Mouse (Mus musculus): ENCODE data around the gene 1810009A15Rik. TPM values are rescaled to one million over a fixed set of nuclear protein-coding genes. Genes with fewer than 3 reads are reported as not detected.
"Not testable (repeated sequence)": the region's sequence is repeated elsewhere in the genome, so short reads cannot be mapped to it uniquely, and the experiment has no call there.

1810009A15Rik gene
- 10 to 100 TPM; 23.7 to 24.9 TPM for total RNA-seq (2021)

DNA sequence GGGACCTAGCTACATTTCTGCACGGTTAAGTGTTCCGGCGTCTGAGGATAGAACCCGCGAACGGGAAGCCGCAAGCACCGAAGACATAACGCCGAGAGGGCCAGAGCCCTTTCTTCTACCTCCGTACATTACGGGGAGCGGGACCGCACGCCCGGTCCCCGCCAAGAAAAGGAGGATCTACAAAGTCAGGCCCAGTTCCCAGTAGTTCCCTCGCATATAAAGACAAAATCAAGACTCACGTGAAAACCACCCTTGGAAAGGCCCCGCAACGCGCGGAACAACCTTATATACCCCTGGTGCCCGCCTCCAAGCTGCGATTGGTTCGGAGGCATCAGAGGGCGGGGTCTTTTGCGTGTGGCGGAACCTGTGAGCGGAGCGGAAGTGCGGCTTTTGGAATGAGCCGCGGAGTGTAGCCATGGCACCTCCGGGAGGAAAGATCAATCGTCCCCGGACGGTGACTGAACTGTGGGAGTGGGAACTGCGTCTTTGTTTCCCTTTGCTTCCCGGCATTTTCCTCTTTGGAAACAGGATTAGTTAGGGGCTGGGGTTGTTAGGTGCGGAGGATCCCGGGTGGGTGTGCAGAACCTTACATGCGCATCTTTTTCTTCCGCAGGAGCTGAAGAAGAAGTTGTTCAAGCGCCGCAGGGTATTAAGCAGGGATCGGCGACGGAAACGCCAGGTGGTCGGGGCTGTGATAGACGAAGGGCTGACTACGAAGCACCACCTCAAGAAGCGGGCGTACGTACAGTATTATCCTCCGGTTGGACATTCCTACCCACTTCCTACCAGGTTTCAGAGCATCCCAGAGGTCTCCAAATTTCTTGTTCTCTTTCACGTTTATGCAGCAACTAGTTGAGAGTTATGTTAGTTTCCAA, at the start of gene 1810009A15Rik, which contains the start of gene Gm49416:
Gene 1810009A15Rik (plus strand): TSS at position 343 of the 875 bp plus-strand sequence.
Gene Gm49416 (plus strand): TSS at position 416 of the 875 bp plus-strand sequence.
- peak; percentile 96 for DNase-seq

DNA sequence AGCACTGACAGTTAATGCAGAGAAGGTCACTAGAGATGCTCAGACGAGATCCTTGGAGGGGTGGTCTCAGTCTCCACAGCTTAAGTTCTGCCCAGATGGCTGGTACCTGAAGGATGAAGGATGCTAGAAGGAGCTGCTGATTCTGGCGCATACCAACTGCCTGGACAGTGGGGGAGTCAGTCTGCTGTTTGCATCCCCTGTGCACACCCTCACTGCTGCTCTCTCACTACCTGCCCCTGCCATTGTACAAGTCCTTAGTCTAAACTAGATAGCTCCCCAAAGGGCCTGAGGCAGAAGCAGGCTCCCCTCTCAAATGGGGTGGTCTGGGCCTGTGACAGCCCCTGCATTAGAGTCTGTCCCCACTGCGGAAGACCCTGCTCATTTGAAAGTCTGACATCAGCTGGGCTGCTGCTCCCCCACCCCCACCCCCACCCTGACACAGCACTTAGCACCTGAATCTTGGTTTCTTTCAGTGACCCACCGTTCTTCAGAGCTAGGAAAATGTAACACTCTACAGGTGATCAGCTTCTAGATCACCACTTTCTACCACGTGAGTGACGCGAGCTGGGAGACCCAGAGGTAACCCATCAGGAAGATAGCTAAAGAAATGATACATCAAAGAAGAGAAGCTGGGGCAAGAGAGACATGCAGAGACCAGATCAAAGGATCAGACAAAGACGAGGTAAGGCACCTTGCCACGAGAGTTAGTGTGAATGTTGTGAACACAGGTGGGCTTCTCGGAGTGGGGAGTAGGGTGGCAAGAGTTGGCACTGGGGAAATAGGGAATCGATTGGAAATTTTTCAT, 49.3 kb upstream of the 1810009A15Rik start, which contains the start of gene Gng3:
Gene Gng3 (minus strand): TSS at position 92 of the 805 bp plus-strand sequence.
- no peak for DNase-seq

DNA sequence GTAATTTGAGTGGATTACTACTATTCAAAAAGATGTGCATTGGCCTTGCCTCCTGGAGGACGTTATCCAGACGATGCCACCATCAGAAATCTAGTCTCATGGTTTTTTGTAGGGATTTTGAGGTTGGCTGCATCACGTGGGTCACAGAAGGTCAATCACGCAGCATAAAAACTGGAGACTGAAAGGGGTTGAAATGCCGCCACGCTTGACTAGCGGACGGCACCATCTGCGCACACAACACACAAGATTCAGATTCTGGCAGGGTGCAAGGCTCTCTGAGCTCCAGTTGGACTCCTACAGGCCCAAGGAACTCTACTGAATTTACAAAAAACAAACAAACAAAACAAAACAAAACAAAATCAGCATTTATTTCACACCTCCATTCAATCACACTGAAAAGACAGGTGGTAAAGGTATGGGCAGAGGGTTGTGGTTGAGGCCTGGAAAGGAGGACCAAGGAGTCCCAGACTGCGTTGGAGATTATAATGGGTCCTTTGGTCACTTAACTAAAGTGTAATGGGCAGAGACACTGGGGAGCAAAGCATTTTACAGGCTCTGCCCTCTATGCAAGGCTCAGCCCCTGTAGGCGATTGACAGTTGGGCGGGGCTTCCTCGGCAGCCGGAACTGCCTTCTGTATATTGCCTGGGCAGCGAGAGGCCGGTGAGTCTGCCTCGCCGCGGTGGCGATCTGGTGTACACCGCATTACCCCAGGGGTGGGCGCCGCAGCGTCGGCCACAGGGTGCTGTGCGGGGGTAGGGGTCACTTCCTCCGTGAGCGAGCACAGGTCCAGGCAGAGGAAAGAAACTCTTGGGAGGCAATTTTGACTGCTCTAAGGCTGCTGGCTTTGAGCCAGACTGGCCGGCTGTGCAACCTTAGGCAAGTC, 48.5 kb upstream of the 1810009A15Rik start:
- peak; percentile 78 for DNase-seq

DNA sequence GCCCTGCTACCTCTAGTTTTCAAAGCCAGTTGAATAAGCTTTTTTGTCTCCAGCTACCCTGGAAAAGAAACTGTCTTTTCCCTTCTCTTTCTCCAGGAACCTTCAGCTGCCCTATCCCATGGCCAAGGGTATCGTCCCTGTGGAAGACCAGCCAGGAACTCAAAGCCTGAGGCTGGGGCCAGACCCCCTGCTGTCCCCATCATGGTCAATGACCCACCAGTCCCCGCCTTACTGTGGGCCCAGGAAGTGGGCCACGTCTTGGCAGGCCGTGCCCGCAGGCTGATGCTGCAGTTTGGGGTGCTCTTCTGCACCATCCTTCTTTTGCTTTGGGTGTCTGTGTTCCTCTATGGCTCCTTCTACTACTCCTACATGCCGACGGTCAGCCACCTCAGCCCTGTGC, 47.6 kb upstream of the 1810009A15Rik start:
- DNase-seq = no peak

DNA sequence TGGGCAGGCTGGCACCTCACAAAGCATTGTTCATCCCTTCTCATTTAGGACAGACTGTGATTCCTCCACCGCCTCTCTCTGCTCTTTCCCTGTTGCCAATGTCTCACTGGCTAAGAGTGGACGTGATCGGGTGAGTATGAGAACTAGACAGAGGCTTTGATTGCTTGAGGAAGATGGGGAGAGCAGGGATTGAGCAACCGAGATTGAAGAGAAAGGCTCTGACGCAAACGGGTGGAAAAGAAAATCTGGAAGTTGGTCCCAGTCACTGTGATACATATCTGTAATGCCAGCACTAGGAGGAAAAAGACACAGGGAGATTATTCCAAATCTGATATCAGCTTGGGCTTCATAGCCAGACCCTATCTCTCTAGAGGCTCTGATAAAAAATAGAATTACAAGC, 45.7 kb upstream of the 1810009A15Rik start:
- no peak for DNase-seq

DNA sequence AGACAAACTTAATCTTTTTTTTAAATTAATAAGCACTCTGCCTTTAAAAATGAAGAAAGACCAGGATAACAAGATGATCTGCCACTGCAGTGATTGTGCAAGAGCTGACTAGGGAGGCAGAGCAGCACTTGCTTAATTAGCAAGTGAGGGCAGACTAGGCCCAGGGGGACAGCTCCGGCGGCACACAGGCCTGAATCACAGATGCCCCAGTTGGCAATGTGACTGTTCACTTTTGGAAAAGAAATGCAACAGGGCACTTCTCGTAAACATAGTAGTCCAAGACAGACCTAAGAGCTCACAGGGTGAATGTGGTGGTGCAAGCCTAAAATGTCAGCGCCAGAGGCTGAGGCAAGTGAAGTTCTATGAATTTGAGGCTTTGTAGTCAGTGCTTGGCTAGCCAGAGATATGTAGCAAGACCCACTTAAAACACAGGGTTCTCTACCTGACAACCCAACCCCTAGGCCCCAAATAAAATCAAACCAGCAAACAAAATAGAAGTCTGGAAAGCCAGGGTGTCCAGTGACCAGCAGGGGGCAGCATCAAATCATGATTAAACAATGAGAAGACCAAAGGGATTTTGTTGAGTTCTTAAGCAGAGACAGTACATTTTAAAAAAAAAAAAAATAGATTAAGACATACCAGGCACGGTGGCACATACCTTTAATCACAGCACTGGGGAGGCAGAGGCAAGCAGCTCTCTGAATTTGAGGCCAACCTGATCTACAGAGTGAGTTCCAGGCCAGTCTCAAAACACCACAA, 44.1 kb upstream of the 1810009A15Rik start:
- DNase-seq = peak; percentile 87

DNA sequence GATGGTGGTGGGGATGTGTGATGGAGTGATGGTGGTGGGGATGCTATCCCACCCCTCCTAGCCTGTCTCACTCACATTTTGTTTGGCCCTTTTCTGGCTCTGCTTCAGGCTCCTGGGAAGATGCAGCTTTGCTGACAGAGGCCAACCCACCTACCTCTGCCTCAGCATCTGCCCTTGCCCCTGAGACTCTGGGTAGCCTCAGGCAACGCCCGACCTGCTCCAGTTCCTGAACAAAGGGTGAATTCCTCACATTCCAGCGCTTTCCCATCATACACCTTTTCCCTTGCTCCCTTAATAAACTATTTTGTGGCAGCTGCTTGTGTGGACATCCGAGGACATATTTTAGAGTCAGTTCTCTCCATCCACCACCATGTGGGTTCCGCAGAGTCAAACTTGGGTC, 40.3 kb upstream of the 1810009A15Rik start:
- no peak for DNase-seq

GRCm38 (mm10) chr19:8850402-8850901, 38.2 kb upstream of the 1810009A15Rik start, which contains the start of gene Lrrn4cl:
Lrrn4cl (plus strand) TSS chr19:8850768.
- DNase-seq = peak; percentile 58

- no peak for DNase-seq
Observed at GRCm38 (mm10) chr19:8851639-8852038, 37.0 kb upstream of the 1810009A15Rik start.

DNA sequence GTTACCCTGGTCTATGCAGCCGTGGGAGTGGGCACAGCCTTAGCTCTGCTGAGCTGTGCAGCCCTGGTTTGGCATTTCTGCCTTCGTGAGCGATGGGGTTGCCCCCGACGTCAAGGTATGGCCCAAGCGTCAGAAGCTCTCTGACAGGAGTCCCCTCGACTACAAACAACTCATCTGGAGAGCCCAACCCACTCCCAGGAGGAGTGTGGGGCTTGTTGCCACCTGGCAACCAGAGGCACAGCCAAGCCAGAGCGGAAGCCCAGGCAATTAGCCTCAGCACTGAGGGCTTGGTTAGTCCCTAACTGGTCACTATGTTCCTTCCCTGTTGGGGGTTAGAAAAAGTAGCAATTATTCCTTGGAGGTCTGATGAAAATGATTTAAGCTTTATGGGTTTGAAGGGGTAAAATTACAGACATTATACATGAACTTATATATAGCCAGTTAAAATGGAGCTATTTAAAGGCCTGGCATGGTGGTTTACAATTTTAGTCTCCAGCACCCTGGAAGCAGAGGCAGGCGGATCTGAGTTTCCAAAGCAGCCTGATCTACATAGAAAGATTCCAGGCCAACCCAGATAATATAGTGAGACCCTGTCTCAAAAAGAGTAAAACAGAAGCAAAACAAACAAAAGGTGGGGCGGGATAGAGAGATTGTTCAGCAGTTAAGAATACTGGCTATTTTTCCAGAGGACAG, 36.3 kb upstream of the 1810009A15Rik start:
- DNase-seq = no peak

GRCm38 (mm10) chr19:8853117-8853516, 35.5 kb upstream of the 1810009A15Rik start:
- DNase-seq = no peak

GRCm38 (mm10) chr19:8857689-8858088, 31.0 kb upstream of the 1810009A15Rik start:
- DNase-seq = peak; percentile 71

GRCm38 (mm10) chr19:8859018-8859417, 29.6 kb upstream of the 1810009A15Rik start:
- DNase-seq = no peak

- DNase-seq = no peak
Observed at GRCm38 (mm10) chr19:8864265-8864664, 24.4 kb upstream of the 1810009A15Rik start.

- not testable (repeated sequence) for DNase-seq
Observed at GRCm38 (mm10) chr19:8870381-8870780, 18.3 kb upstream of the 1810009A15Rik start.

- no peak for DNase-seq
Observed at GRCm38 (mm10) chr19:8870838-8871237, 17.8 kb upstream of the 1810009A15Rik start.

- DNase-seq = peak; percentile 97
Observed at GRCm38 (mm10) chr19:8871267-8872186, 17.1 kb upstream of the 1810009A15Rik start, which contains the start of gene Ubxn1. Ubxn1 (plus strand) TSS chr19:8871496.

DNA sequence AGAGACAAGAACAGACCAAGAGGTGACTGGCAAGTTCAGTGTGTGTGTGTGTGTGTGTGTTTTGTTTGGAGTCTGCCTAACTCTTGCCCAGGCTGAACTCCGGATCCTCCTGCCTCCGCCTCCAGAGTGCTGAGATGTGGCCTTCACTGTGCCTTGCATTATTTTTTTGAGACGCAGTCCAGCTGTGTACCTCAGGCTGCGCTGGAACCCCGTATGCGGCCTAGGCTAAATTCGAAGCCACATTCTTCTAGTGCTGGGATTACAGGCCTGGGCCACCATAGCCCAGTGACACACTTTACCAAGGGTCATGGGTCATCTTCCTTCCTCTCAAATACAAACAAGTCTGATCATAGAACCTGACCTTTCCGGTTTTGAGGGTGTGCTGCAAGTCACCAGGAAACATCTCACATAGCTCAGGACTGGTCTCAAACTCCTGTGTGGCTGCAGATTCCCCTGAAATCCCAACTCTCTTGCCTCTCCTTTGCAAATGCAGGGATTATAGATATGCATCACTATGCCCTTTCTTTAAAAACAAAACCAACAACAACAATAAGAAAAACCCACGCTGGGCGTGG, 16.3 kb upstream of the 1810009A15Rik start:
- DNase-seq = no peak

DNA sequence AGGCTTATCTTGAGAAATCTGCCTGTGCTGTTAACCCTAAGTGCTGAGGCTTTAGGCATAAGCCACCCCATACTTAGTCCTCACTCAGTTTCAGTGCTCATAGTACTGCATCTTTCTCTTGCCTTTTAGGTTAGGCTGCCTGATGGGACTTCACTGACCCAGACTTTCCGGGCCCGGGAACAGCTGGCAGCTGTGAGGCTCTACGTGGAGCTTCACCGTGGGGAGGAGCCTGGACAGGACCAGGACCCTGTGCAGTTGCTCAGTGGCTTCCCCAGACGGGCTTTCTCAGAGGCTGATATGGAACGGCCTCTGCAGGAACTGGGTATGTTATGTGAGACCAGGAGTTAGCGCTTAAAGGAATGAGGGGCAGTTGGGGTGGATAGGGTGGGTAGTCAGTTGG, 13.6 kb upstream of the 1810009A15Rik start:
- DNase-seq = no peak

Data from heart, postnatal 4 days (tissue).